Comparison of ENCODE assay signal across 27 mouse cellular contexts in the genomic region with DNA sequence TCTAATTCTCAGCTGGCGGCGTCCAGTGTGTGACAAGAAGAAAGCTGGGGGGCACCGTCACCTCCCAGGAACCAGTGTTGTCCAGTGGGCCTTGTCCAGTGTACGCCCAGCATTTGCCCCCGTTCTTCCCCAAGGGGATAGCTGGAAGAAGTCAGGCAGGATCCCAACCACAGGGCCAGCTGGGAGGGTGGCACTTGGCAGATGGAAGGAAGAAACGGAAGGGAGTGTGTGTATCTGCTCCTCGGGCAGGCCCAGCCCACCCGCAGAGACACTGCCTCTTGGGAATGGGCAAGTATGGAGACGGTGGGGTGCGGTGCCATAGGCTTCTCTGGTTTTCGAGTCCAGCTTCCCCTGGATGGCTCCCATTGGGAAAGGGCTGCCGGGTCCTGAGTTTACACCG. TPM values are rescaled to one million over a fixed set of nuclear protein-coding genes. Genes with fewer than 3 reads are reported as not detected.
"Had no signal": no experiment of that assay in that cellular context is flagged by ENCODE, and none has a peak within 500 bp of the region (broad histone marks: within the 10 kb centered on the region; RNA-seq: fewer than 3 reads in every experiment).

No protein-coding gene starts in this region.

- H3K9me3 ChIP-seq: limb, embryonic 12.5 days; limb, embryonic 15.5 days; neural tube, embryonic 12.5 days; neural tube, embryonic 15.5 days had no signal

- H3K4me3 ChIP-seq: left cerebral cortex, adult 2 months; limb, embryonic 12.5 days; limb, embryonic 15.5 days; neural tube, embryonic 12.5 days; neural tube, embryonic 15.5 days had no signal

- DNase-seq: kidney, adult 9 months; layer of hippocampus, postnatal 36 days; left cerebral cortex, postnatal 4 days; liver, postnatal 0 days; lung, embryonic 14.5 days; right cerebral cortex, adult 18-20 months; right cerebral cortex, postnatal 14 days; right cerebral cortex, postnatal 4 days; thymus, adult 2 months; thymus, postnatal 14 days; thymus, postnatal 4 days had no signal

- H3K4me2 ChIP-seq: limb, embryonic 12.5 days; limb, embryonic 15.5 days; liver, embryonic 11.5 days; lung, embryonic 14.5 days; neural tube, embryonic 12.5 days; neural tube, embryonic 15.5 days had no signal

- H3K4me1 ChIP-seq: limb, embryonic 12.5 days; limb, embryonic 15.5 days; neural tube, embryonic 12.5 days; neural tube, embryonic 15.5 days had no signal

- ATAC-seq: liver, postnatal 0 days; lung, postnatal 0 days had no signal

- H3K27me3 ChIP-seq: limb, embryonic 12.5 days; limb, embryonic 15.5 days; neural tube, embryonic 12.5 days; neural tube, embryonic 15.5 days had no signal

- H3K27ac ChIP-seq: left cerebral cortex, adult 2 months; limb, embryonic 12.5 days; limb, embryonic 15.5 days; liver, embryonic 14.5 days; macrophage; neural tube, embryonic 12.5 days; neural tube, embryonic 15.5 days; stomach, postnatal 0 days had no signal

- H3K9ac ChIP-seq: limb, embryonic 12.5 days; limb, embryonic 15.5 days; liver, embryonic 14.5 days; liver, postnatal 0 days; lung, embryonic 14.5 days; neural tube, embryonic 12.5 days; neural tube, embryonic 15.5 days had no signal

RNA-seq across cellular contexts. Expression of gene Mucl3, which starts 38.5 kb away (rescaled TPM):
- total RNA-seq: layer of hippocampus, adult 8-10 months; layer of hippocampus, postnatal 10 days; layer of hippocampus, postnatal 36 days; left cerebral cortex, adult 2 months; left cerebral cortex, postnatal 14 days; left cerebral cortex, postnatal 4 days; megakaryocyte, adult 5-6 weeks had no signal
- polyA plus RNA-seq: liver, embryonic 14.5 days; liver, postnatal 0 days; macrophage; neural tube, embryonic 12.5 days; neural tube, embryonic 15.5 days had no signal

RNA-seq across cellular contexts. Expression of gene Gm9573, which starts 55.5 kb away (rescaled TPM):
- total RNA-seq: layer of hippocampus, adult 8-10 months; layer of hippocampus, postnatal 10 days; layer of hippocampus, postnatal 36 days; left cerebral cortex, adult 2 months; left cerebral cortex, postnatal 14 days; left cerebral cortex, postnatal 4 days; megakaryocyte, adult 5-6 weeks had no signal
- polyA plus RNA-seq: kidney, embryonic 16.5 days; limb, embryonic 12.5 days; liver, embryonic 11.5 days; liver, embryonic 14.5 days; liver, postnatal 0 days; lung, embryonic 14.5 days; lung, postnatal 0 days; macrophage; neural tube, embryonic 12.5 days; neural tube, embryonic 15.5 days; stomach, embryonic 14.5 days had no signal
